Mouse (Mus musculus) MEL (cell line): Measurements from ENCODE around the gene Adam19. TPM values are rescaled to one million over a fixed set of nuclear protein-coding genes. Genes with fewer than 3 reads are reported as not detected.

ENCODE experiments used
- DNase-seq: peaks from one replicate; pipeline ENCODE4 v3.0.0; 2011; ENCODE audit warnings: low read depth, low spot score
- H3K27ac ChIP-seq: 2 replicates; pipeline ENCODE4 v1.5.1; 2012; ENCODE audit warnings: low read depth, mild to moderate bottlenecking, control low read depth, low read length, moderate library complexity; ENCODE audit not compliant: control insufficient read depth
- H3K27me3 ChIP-seq, 2 experiments: fragments of 150-350 bp in 1 of 2; sonication (generic) in 1 of 2; 2 replicates each; pipeline ENCODE4 v1.6.1; 2012; ENCODE audit warnings: low read length in 2 of 2, mild to moderate bottlenecking in 2 of 2, improper control_type of control experiment in 1 of 2, moderate library complexity in 1 of 2; ENCODE audit not compliant: insufficient read depth in 2 of 2, control insufficient read depth in 1 of 2
- H3K36me3 ChIP-seq, 2 experiments: 2 replicates each; pipeline ENCODE4 v1.6.1; 2012 to 2014; ENCODE audit warnings: low read length in 2 of 2, improper control_type of control experiment in 1 of 2, inconsistent platforms in 1 of 2, mild to moderate bottlenecking in 1 of 2; ENCODE audit not compliant: insufficient read depth in 2 of 2, control insufficient read depth in 1 of 2
- H3K4me1 ChIP-seq, 2 experiments: fragments of 150-350 bp in 1 of 2; sonication (generic) in 1 of 2; 2 replicates each; pipeline ENCODE4 v1.6.1; 2012; ENCODE audit warnings: low read length in 2 of 2, improper control_type of control experiment in 1 of 2, mild to moderate bottlenecking in 1 of 2; ENCODE audit not compliant: insufficient read depth in 2 of 2, control insufficient read depth in 1 of 2
- H3K4me3 ChIP-seq, 2 experiments: fragments of 150-350 bp in 1 of 2; sonication (generic) in 1 of 2; 2 replicates each; pipeline ENCODE4 v1.5.1; 2012; ENCODE audit warnings: low read depth in 2 of 2, low read length in 2 of 2, mild to moderate bottlenecking in 2 of 2, moderate library complexity in 2 of 2, control low read depth in 1 of 2, improper control_type of control experiment in 1 of 2; ENCODE audit not compliant: control insufficient read depth in 1 of 2, insufficient read depth in 1 of 2
- H3K79me2 ChIP-seq: 2 replicates; pipeline ENCODE4 v1.6.1; 2012; ENCODE audit warnings: mild to moderate bottlenecking, low read length, moderate library complexity; ENCODE audit not compliant: control insufficient read depth, poor library complexity, insufficient read depth
- H3K9ac ChIP-seq: 2 replicates; pipeline ENCODE4 v1.6.1; 2012; ENCODE audit warnings: low read depth, mild to moderate bottlenecking, control low read depth, low read length, moderate library complexity; ENCODE audit not compliant: control insufficient read depth, poor library complexity, severe bottlenecking
- H3K9me3 ChIP-seq: fragments of 150-350 bp; sonication (generic); replicated peaks from 2 replicates; pipeline ENCODE4 v1.6.1; 2012; ENCODE audit warnings: mild to moderate bottlenecking, low read length, improper control_type of control experiment, moderate library complexity; ENCODE audit not compliant: insufficient read depth
- BHLHE40 ChIP-seq: IDR thresholded peaks from 2 replicates; pipeline ENCODE4 v1.6.1; 2012; ENCODE audit warnings: low read depth, mild to moderate bottlenecking, inconsistent platforms, low read length, improper control_type of control experiment, borderline replicate concordance
- CHD2 ChIP-seq: IDR thresholded peaks from 2 replicates; pipeline ENCODE4 v1.6.1; 2011; ENCODE audit warnings: low read length, improper control_type of control experiment
- CTCF ChIP-seq, 3 experiments: IDR thresholded peaks in 2 of 3; conservative IDR thresholded peaks in 1 of 3; 2 replicates each; pipeline ENCODE4 v1.5.1; 2011 to 2012; ENCODE audit warnings: low read length in 3 of 3, low read depth in 2 of 3, mild to moderate bottlenecking in 2 of 3, improper control_type of control experiment in 1 of 3, inconsistent platforms in 1 of 3, mixed read lengths in 1 of 3, moderate library complexity in 1 of 3; ENCODE audit not compliant: control insufficient read depth in 1 of 3, insufficient read depth in 1 of 3, poor library complexity in 1 of 3, severe bottlenecking in 1 of 3
- E2F4 ChIP-seq: IDR thresholded peaks from 2 replicates; pipeline ENCODE4 v1.6.1; 2011; ENCODE audit warnings: low read depth, low read length, improper control_type of control experiment, borderline replicate concordance
- ELF1 ChIP-seq: IDR thresholded peaks from 2 replicates; pipeline ENCODE4 v1.6.1; 2014; ENCODE audit warnings: low read depth, mild to moderate bottlenecking, inconsistent platforms, low read length, improper control_type of control experiment, moderate library complexity
- EP300 ChIP-seq, 2 experiments: IDR thresholded peaks; 2 replicates each; pipeline ENCODE4 v1.6.1; 2011; ENCODE audit warnings: improper control_type of control experiment in 2 of 2, low read length in 2 of 2, low read depth in 1 of 2, mild to moderate bottlenecking in 1 of 2
- ETS1 ChIP-seq: IDR thresholded peaks from 2 replicates; pipeline ENCODE4 v1.6.1; 2012; ENCODE audit warnings: low read depth, mild to moderate bottlenecking, inconsistent platforms, low read length, improper control_type of control experiment, moderate library complexity
- GABPA ChIP-seq: IDR thresholded peaks from 2 replicates; pipeline ENCODE4 v1.6.1; 2012; ENCODE audit warnings: low read depth, mild to moderate bottlenecking, inconsistent platforms, low read length, improper control_type of control experiment, moderate library complexity
- HCFC1 ChIP-seq: IDR thresholded peaks from 2 replicates; pipeline ENCODE4 v1.6.1; 2012; ENCODE audit warnings: low read depth, mild to moderate bottlenecking, inconsistent platforms, low read length, improper control_type of control experiment, moderate library complexity
- MAFK ChIP-seq: IDR thresholded peaks from 2 replicates; pipeline ENCODE4 v1.6.1; 2011; ENCODE audit warnings: low read depth, mild to moderate bottlenecking, low read length, improper control_type of control experiment, borderline replicate concordance
- MAX ChIP-seq: IDR thresholded peaks from 2 replicates; pipeline ENCODE4 v1.6.1; 2011; ENCODE audit warnings: low read length, improper control_type of control experiment
- MAZ ChIP-seq: IDR thresholded peaks from 2 replicates; pipeline ENCODE4 v1.6.1; 2012; ENCODE audit warnings: low read depth, mild to moderate bottlenecking, inconsistent platforms, low read length, improper control_type of control experiment
- MEF2A ChIP-seq: IDR thresholded peaks from 2 replicates; pipeline ENCODE4 v1.6.1; 2014; ENCODE audit warnings: low read depth, mild to moderate bottlenecking, inconsistent platforms, low read length, improper control_type of control experiment; ENCODE audit not compliant: poor library complexity, insufficient replicate concordance, severe bottlenecking; ENCODE audit errors: extremely low read depth
- MXI1 ChIP-seq: IDR thresholded peaks from 2 replicates; pipeline ENCODE4 v1.6.1; 2011; ENCODE audit warnings: mild to moderate bottlenecking, low read depth, low read length, improper control_type of control experiment
- MYB ChIP-seq: IDR thresholded peaks from 2 replicates; pipeline ENCODE4 v1.6.1; 2011; ENCODE audit warnings: mild to moderate bottlenecking, low read depth, low read length, improper control_type of control experiment
- MYC ChIP-seq: IDR thresholded peaks from 2 replicates; pipeline ENCODE4 v1.6.1; 2011; ENCODE audit warnings: low read depth, mild to moderate bottlenecking, low read length, improper control_type of control experiment, moderate library complexity
- NELFE ChIP-seq: IDR thresholded peaks from 2 replicates; pipeline ENCODE4 v1.6.1; 2011; ENCODE audit warnings: low read depth, low read length, improper control_type of control experiment
- POLR2AphosphoS2 ChIP-seq: IDR thresholded peaks from 2 replicates; pipeline ENCODE4 v1.6.1; 2011; ENCODE audit warnings: low read length, improper control_type of control experiment
- RAD21 ChIP-seq: IDR thresholded peaks from 2 replicates; pipeline ENCODE4 v1.6.1; 2011; ENCODE audit warnings: mild to moderate bottlenecking, low read depth, low read length, improper control_type of control experiment
- RCOR1 ChIP-seq: IDR thresholded peaks from 2 replicates; pipeline ENCODE4 v1.6.1; 2012; ENCODE audit warnings: low read depth, mild to moderate bottlenecking, inconsistent platforms, low read length, improper control_type of control experiment
- SIN3A ChIP-seq: IDR thresholded peaks from 2 replicates; pipeline ENCODE4 v1.6.1; 2012; ENCODE audit warnings: low read length, improper control_type of control experiment, inconsistent platforms
- SMC3 ChIP-seq: IDR thresholded peaks from 2 replicates; pipeline ENCODE4 v1.6.1; 2011; ENCODE audit warnings: low read depth, low read length, improper control_type of control experiment
- TBP ChIP-seq: IDR thresholded peaks from 2 replicates; pipeline ENCODE4 v1.8.0; 2011; ENCODE audit warnings: low read depth, low read length, improper control_type of control experiment
- TCF12 ChIP-seq: IDR thresholded peaks from 2 replicates; pipeline ENCODE4 v1.6.1; 2014; ENCODE audit warnings: low read depth, mild to moderate bottlenecking, inconsistent platforms, low read length, improper control_type of control experiment, moderate library complexity
- UBTF ChIP-seq: IDR thresholded peaks from 2 replicates; pipeline ENCODE4 v1.6.1; 2012; ENCODE audit warnings: low read depth, mild to moderate bottlenecking, inconsistent platforms, low read length, improper control_type of control experiment, moderate library complexity, borderline replicate concordance; ENCODE audit not compliant: insufficient read depth
- USF1 ChIP-seq: IDR thresholded peaks from 2 replicates; pipeline ENCODE4 v1.6.1; 2014; ENCODE audit warnings: low read depth, mild to moderate bottlenecking, inconsistent platforms, low read length, improper control_type of control experiment, moderate library complexity
- USF2 ChIP-seq, 2 experiments: IDR thresholded peaks; 2 replicates each; pipeline ENCODE4 v1.6.1; 2011 to 2012; ENCODE audit warnings: improper control_type of control experiment in 2 of 2, low read length in 2 of 2, borderline replicate concordance in 1 of 2, inconsistent platforms in 1 of 2, low read depth in 1 of 2, mild to moderate bottlenecking in 1 of 2; ENCODE audit not compliant: insufficient read depth in 1 of 2
- ZC3H11A ChIP-seq: IDR thresholded peaks from 2 replicates; pipeline ENCODE4 v1.6.1; 2012; ENCODE audit warnings: low read depth, mild to moderate bottlenecking, inconsistent platforms, low read length, improper control_type of control experiment
- polyA plus RNA-seq, 2 experiments: library from polyadenylated mRNA; stranded (reverse) in 1 of 2; unstranded in 1 of 2; fragments of >175 nt in 1 of 2; fragments of >200 nt in 1 of 2; gene quantifications; 2 replicates each; pipeline versions ENCODE4 v1.2.1 to v1.2.4; 2012; ENCODE audit warnings: low replicate concordance in 2 of 2, low read depth in 1 of 2; ENCODE audit not compliant: insufficient read length in 2 of 2, insufficient read depth in 1 of 2, missing spikeins in 1 of 2
- total RNA-seq: library from RNA; depleted of rRNA; stranded (reverse); fragments of 300-350 nt; gene quantifications from 2 replicates; pipeline ENCODE4 v1.2.3, GENCODE M21; 2012

Gene Adam19
- total and polyA plus RNA-seq, 3 experiments = 0.12 to 0.19 TPM; not detected in 1

GRCm38 (mm10) chr11:46128548-46128945, 72.8 kb downstream of the Adam19 start:
- no peak overlapping the region for H3K9ac ChIP-seq
- peak; percentile 82 for DNase-seq
- peak overlapping the region in 1 of 2 experiments; percentile 11; a peak in 3 of 4 replicates for H3K4me3 ChIP-seq
- peaks cover 0 to 18% of the 10 kb centered on the region in 2 experiments; a peak in 2 of 4 replicates for H3K36me3 ChIP-seq
- H3K4me1 ChIP-seq = peaks cover 9 to 33% of the 10 kb centered on the region in 2 experiments
- no peaks in the 10 kb centered on the region for H3K9me3 ChIP-seq
- no peaks in the 10 kb centered on the region; a peak in 1 of 4 replicates for H3K27me3 ChIP-seq
- TF ChIP-seq TBP = 0 out of 2 replicates have a peak, but pooled peaks have one; percentile 24
- peak; percentile 84 to 97 (median 89) for TF ChIP-seq CTCF (IDR thresholded peaks at IDR 0.05 in 2 of 3, conservative IDR thresholded peaks at IDR 0.05 in 1 of 3; ENCODE audit: control insufficient read depth in 1 of 3, insufficient read depth in 1 of 3, low read depth in 2 of 3, low read length in 3 of 3, poor library complexity in 1 of 3, severe bottlenecking in 1 of 3)
- TF ChIP-seq RAD21 = peak; percentile 66
- TF ChIP-seq ZC3H11A = peak; percentile 55
- TF ChIP-seq GABPA = no peak
- no peak for TF ChIP-seq POLR2AphosphoS2
- peak; percentile 87 for TF ChIP-seq SMC3
- H3K79me2 ChIP-seq = no peaks in the 10 kb centered on the region
- H3K27ac ChIP-seq = peak overlapping the region; percentile 53; the same call in 1 of the 2 replicates

GRCm38 (mm10) chr11:46131022-46131986, 75.5 kb downstream of the Adam19 start:
- Histone ChIP-seq H3K36me3 (peaks cover 0 to 18% of the 10 kb centered on the region in 2 experiments; a peak in 2 of 4 replicates), H3K9me3 (no peaks in the 10 kb centered on the region), H3K4me1 (peaks cover 9 to 33% of the 10 kb centered on the region in 2 experiments), H3K9ac (peak overlapping the region; percentile 19; the same call in 1 of the 2 replicates), H3K4me3 (peak overlapping the region in 1 of 2 experiments; percentile 8; a peak in 1 of 4 replicates), H3K27me3 (no peaks in the 10 kb centered on the region), H3K27ac (peak overlapping the region; percentile 2; the same call in 1 of the 2 replicates), H3K79me2 (no peaks in the 10 kb centered on the region)
- DNase-seq = peak; percentile 81
- TF ChIP-seq MAFK (no peak), BHLHE40 (peak; percentile 15; the same call in 1 of the 2 replicates), USF1 (peak; percentile 85), USF2 (IDR thresholded peaks at IDR 0.05; ENCODE audit: borderline replicate concordance in 1 of 2, insufficient read depth in 1 of 2, low read depth in 1 of 2, low read length in 2 of 2) (peak in 1 of 2 experiments; percentile 46; a peak in 1 of 4 replicates), ETS1 (peak; percentile 79), E2F4 (no peak), MYC (peak; percentile 26; the same call in 1 of the 2 replicates), MEF2A (no peak), SMC3 (no peak), NELFE (no peak), MYB (no peak), MAZ (no peak), MXI1 (no peak; the same call in 1 of the 2 replicates), EP300 (IDR thresholded peaks at IDR 0.05; ENCODE audit: low read depth in 1 of 2, low read length in 2 of 2) (peak; percentile 87), HCFC1 (no peak), UBTF (no peak), ELF1 (0 out of 2 replicates have a peak, but pooled peaks have one; percentile 7), MAX (peak; percentile 83), RCOR1 (peak; percentile 35; the same call in 1 of the 2 replicates), TCF12 (peak; percentile 90), SIN3A (no peak), TBP (no peak), CHD2 (peak; percentile 11; the same call in 1 of the 2 replicates)
